Mouse (Mus musculus): ENCODE results near the gene Il17rc.
A peak's percentile ranks its signal among the peaks of the same experiment; 100 is the strongest.

Il17rc gene

GRCm38 (mm10) chr6:113455007-113455406 lies 16.2 kb upstream of the Il17rc start:
- DNase-seq (ENCODE audit: low spot score): no peak

- DNase-seq (ENCODE audit: low spot score): no peak
These were observed 13.2 kb upstream of the Il17rc start, which contains the start of gene Il17re for GRCm38 (mm10) chr6:113457952-113458534. Gene Il17re (plus strand): TSS chr6:113458484.

- DNase-seq (ENCODE audit: low spot score): no peak
These were observed 12.6 kb upstream of the Il17rc start for GRCm38 (mm10) chr6:113458635-113459034.

GRCm38 (mm10) chr6:113464040-113464439 lies 7.2 kb upstream of the Il17rc start:
- DNase-seq (ENCODE audit: low spot score): no peak

GRCm38 (mm10) chr6:113465602-113466001 lies 5.6 kb upstream of the Il17rc start:
- no peak for DNase-seq (ENCODE audit: low spot score)

- DNase-seq (ENCODE audit: low spot score): no peak
These were observed 2.7 kb upstream of the Il17rc start for GRCm38 (mm10) chr6:113468512-113468911.

- peak; percentile 76 for DNase-seq (ENCODE audit: low spot score)
These were observed 2.2 kb upstream of the Il17rc start for GRCm38 (mm10) chr6:113469021-113469420.

- DNase-seq (ENCODE audit: low spot score): peak; percentile 15
These were observed 1.8 kb upstream of the Il17rc start for GRCm38 (mm10) chr6:113469432-113469831.

GRCm38 (mm10) chr6:113472061-113472460 lies 834 bp downstream of the Il17rc start:
- no peak for DNase-seq (ENCODE audit: low spot score)

GRCm38 (mm10) chr6:113473246-113473645 lies 2.0 kb downstream of the Il17rc start:
- DNase-seq (ENCODE audit: low spot score): no peak

GRCm38 (mm10) chr6:113473715-113474114 lies 2.5 kb downstream of the Il17rc start:
- DNase-seq (ENCODE audit: low spot score): no peak

GRCm38 (mm10) chr6:113477353-113477752 lies 6.1 kb downstream of the Il17rc start:
- DNase-seq (ENCODE audit: low spot score): no peak

- DNase-seq (ENCODE audit: low spot score): no peak
These were observed 7.7 kb downstream of the Il17rc start for GRCm38 (mm10) chr6:113478906-113479305.

GRCm38 (mm10) chr6:113480555-113481373 lies 9.5 kb downstream of the Il17rc start:
- no peak for DNase-seq (ENCODE audit: low spot score)

GRCm38 (mm10) chr6:113482477-113483099 lies 11.4 kb downstream of the Il17rc start:
- peak; percentile 50 for DNase-seq (ENCODE audit: low spot score)

GRCm38 (mm10) chr6:113483100-113483615 lies 11.9 kb downstream of the Il17rc start, which contains the start of gene Creld1:
Gene Creld1 (plus strand): TSS chr6:113483297.
- DNase-seq (ENCODE audit: low spot score): peak; percentile 91

GRCm38 (mm10) chr6:113483729-113484128 lies 12.5 kb downstream of the Il17rc start:
- DNase-seq (ENCODE audit: low spot score): no peak

GRCm38 (mm10) chr6:113487125-113487576 lies 15.9 kb downstream of the Il17rc start:
- DNase-seq (ENCODE audit: low spot score): peak; percentile 71

GRCm38 (mm10) chr6:113489410-113489809 lies 18.2 kb downstream of the Il17rc start:
- no peak for DNase-seq (ENCODE audit: low spot score)

GRCm38 (mm10) chr6:113492101-113492864 lies 21.1 kb downstream of the Il17rc start:
- no peak for DNase-seq (ENCODE audit: low spot score)

- DNase-seq (ENCODE audit: low spot score): peak; percentile 90
These were observed 23.1 kb downstream of the Il17rc start for GRCm38 (mm10) chr6:113494258-113494788.
